Mouse (Mus musculus) right cerebral cortex, adult 18-20 months (tissue): ENCODE measurements around the gene Acat2.
"Not testable (repeated sequence)": the region's sequence is repeated elsewhere in the genome, so short reads cannot be mapped to it uniquely, and the experiment has no call there.

Experiments
- DNase-seq: peaks from one replicate; pipeline ENCODE4 v3.0.0; 2022; ENCODE audit warnings: mixed read lengths

Acat2 gene

GRCm38 (mm10) chr17:12905810-12906209 lies 54.7 kb downstream of the Acat2 start:
- no peak for DNase-seq

- DNase-seq: no peak
These were observed 56.2 kb downstream of the Acat2 start for GRCm38 (mm10) chr17:12904349-12904748.

- DNase-seq: no peak
These were observed 56.9 kb downstream of the Acat2 start for GRCm38 (mm10) chr17:12903372-12904333.

- no peak for DNase-seq
These were observed 58.3 kb downstream of the Acat2 start for GRCm38 (mm10) chr17:12902291-12902690.

DNA sequence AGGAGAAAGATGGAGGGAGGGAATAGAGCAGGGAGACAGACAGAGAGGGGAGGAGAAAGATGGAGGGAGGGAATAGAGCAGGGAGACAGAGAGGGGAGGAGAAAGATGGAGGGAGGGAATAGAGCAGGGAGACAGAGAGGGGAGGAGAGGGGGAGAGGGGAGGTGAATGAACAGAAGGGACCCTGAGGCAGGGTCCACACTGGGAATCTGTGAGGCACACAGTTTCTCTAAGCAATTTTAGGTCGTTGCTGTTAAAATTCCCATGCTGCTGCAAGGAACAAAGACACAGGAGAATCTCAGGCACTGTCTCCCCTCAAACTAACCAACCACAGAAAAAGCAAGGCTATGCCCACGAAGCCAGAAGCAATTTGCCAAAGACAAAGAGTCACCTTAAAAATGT lies 61.9 kb downstream of the Acat2 start:
- DNase-seq: not testable (repeated sequence)

DNA sequence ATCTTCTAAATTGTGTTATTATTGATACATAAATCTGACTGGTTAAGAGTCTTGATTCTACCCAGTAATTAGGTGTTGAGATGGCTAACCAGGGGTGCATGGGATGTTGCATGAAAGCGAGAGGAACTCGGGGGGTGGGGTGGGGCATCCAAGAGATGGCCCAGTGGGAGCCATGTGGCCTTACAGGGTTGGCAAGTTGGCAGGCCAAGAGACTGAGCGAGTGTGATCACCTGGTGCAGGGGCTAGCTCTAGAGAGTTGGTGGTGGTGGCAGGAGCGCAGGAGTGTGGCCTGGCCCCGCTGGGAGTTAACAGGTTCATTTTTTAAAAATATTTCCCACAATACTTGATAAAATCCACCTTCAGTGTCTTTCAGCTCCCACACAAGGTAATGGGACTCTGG lies 62.9 kb downstream of the Acat2 start:
- DNase-seq: no peak
